Comparison of ENCODE assay signal across 10 mouse cellular contexts in the genomic region with DNA sequence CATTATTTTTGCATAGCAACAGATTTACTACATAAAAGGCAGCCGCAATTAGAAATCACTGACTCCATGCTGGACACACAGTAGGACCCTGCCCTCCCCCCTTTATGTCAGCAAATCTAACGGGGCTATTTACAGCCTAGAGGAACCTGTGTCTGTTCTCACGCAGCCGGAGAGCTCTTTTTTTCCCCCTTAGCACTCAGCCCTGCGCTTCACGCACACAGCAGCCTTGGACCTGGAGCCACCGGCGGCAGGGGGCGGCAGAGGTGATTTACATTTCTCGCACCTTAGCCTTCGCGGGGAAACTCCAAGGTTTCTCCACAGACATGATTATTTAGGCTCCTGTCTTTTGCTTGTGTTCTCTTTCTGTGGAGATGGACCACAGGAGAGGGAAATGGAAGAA. TPM values are rescaled to one million over a fixed set of nuclear protein-coding genes. Genes with fewer than 3 reads are reported as not detected.
DNase-seq lines count a peak whose midpoint lies in the region; ATAC-seq lines count a peak whose summit lies in the region.
"Had no signal": no experiment of that assay in that cellular context is flagged by ENCODE, and none has a peak within 500 bp of the region (broad histone marks: within the 10 kb centered on the region; RNA-seq: fewer than 3 reads in every experiment).

No protein-coding gene starts in this region.

- peak; percentile 70 for ATAC-seq in hindbrain, embryonic 15.5 days (ENCODE audit: low FRiP score, low read depth)

- H3K9ac ChIP-seq in hindbrain, embryonic 15.5 days: no peak overlapping the region

- H3K4me2 ChIP-seq in hindbrain, embryonic 15.5 days: peak overlapping the region; percentile 62

- peak overlapping the region; percentile 39 for H3K4me3 ChIP-seq in hindbrain, embryonic 15.5 days
- peak overlapping the region; percentile 54 for H3K4me3 ChIP-seq in midbrain, embryonic 10.5 days

- H3K4me1 ChIP-seq in hindbrain, embryonic 15.5 days (replicated peaks): peaks cover 14% of the 10 kb centered on the region; the same call in 1 of the 2 replicates
- peaks cover 8% of the 10 kb centered on the region for H3K4me1 ChIP-seq in midbrain, embryonic 10.5 days

- 0 out of 2 replicates have a peak, but pooled peaks cover 3% of the 10 kb centered on the region for H3K27me3 ChIP-seq in hindbrain, embryonic 15.5 days
- H3K27me3 ChIP-seq in midbrain, embryonic 10.5 days (ENCODE audit: low read depth, poor library complexity, severe bottlenecking): peaks cover 46% of the 10 kb centered on the region

- WGBS in hindbrain, embryonic 15.5 days: 18% methylated on average over 12 of the region's 12 CpGs
- WGBS in midbrain, embryonic 10.5 days: 9% methylated on average over 12 of the region's 12 CpGs

- peak; percentile 31 to 51 for DNase-seq in cerebellum, postnatal 10 days
- no peak for DNase-seq in cerebellum, adult 11 months
- peak; percentile 22 for DNase-seq in R1 (ENCODE audit: low read depth, low spot score)
- peak; percentile 32 for DNase-seq in midbrain, embryonic 10.5 days (ENCODE audit: low spot score)
- no peak for DNase-seq in cerebellum, adult 8-10 months
- DNase-seq in right cerebral cortex, adult 18-20 months: no peak
- no peak for DNase-seq in kidney, adult 11 months
- DNase-seq: adrenal gland, adult 8-10 months; thymus, postnatal 4 days had no signal

- H3K27ac ChIP-seq in hindbrain, embryonic 15.5 days (replicated peaks): no peak overlapping the region
- peak overlapping the region; percentile 82 for H3K27ac ChIP-seq in midbrain, embryonic 10.5 days (replicated peaks)

- H3K36me3 ChIP-seq in hindbrain, embryonic 15.5 days: no peaks in the 10 kb centered on the region
- no peaks in the 10 kb centered on the region for H3K36me3 ChIP-seq in midbrain, embryonic 10.5 days

- no peaks in the 10 kb centered on the region for H3K9me3 ChIP-seq in hindbrain, embryonic 15.5 days
- H3K9me3 ChIP-seq in midbrain, embryonic 10.5 days (replicated peaks): no peaks in the 10 kb centered on the region

RNA-seq across cellular contexts. Expression of a gene that starts 17.1 kb away (rescaled TPM):
- 7.4 and 8.9 TPM in 2 replicates for polyA plus RNA-seq in hindbrain, embryonic 15.5 days (2015; fragmentation: Nextera tagmentation; extraction: Ambion mirVana)
- polyA plus RNA-seq in midbrain, embryonic 10.5 days (2016; fragmentation: Nextera tagmentation; extraction: Ambion mirVana): 1.9 and 2.3 TPM in 2 replicates

Comparison
In these comparisons a context has a peak if more than half of its experiments do, and no peak if none do; other contexts are left out.
1. DNase-seq: peak in cerebellum, postnatal 10 days (2 of 2), R1 (single experiment) and midbrain, embryonic 10.5 days (single experiment); none in cerebellum, adult 11 months (single experiment), cerebellum, adult 8-10 months (single experiment), right cerebral cortex, adult 18-20 months (single experiment) and kidney, adult 11 months (single experiment).